Mouse (Mus musculus) ES-E14 (cell line): Measurements from ENCODE around the gene Ccdc36. TPM values are rescaled to one million over a fixed set of nuclear protein-coding genes. Genes with fewer than 3 reads are reported as not detected.

Experiments used
- DNase-seq: peaks from one replicate; pipeline ENCODE4 v3.0.0-alpha.2; 2013; ENCODE audit warnings: low read depth, low spot score
- H3K27ac ChIP-seq: 2 replicates; pipeline ENCODE4 v1.5.1; 2012; ENCODE audit warnings: low read depth, mild to moderate bottlenecking, low read length, moderate library complexity, mixed read lengths; ENCODE audit not compliant: poor library complexity, insufficient read depth, severe bottlenecking
- H3K36me3 ChIP-seq: 2 replicates; pipeline ENCODE4 v1.6.1; 2012; ENCODE audit warnings: mild to moderate bottlenecking, low read length, moderate library complexity, mixed read lengths; ENCODE audit not compliant: control insufficient read depth, poor library complexity, insufficient read depth, severe bottlenecking
- H3K4me1 ChIP-seq, 2 experiments: fragments of 150-350 bp in 1 of 2; sonication (generic) in 1 of 2; 2 replicates each; pipeline ENCODE4 v1.6.1; 2012; ENCODE audit warnings: low read length in 2 of 2, mild to moderate bottlenecking in 1 of 2, mixed read lengths in 1 of 2; ENCODE audit not compliant: control insufficient read depth in 2 of 2, insufficient read depth in 2 of 2, poor library complexity in 1 of 2
- H3K4me3 ChIP-seq, 2 experiments: fragments of 150-350 bp in 1 of 2; sonication (generic) in 1 of 2; 2 replicates each; pipeline ENCODE4 v1.5.1; 2012; ENCODE audit warnings: low read length in 2 of 2, low read depth in 1 of 2, mild to moderate bottlenecking in 1 of 2, mixed read lengths in 1 of 2; ENCODE audit not compliant: insufficient read depth in 1 of 2, poor library complexity in 1 of 2, severe bottlenecking in 1 of 2
- H3K9ac ChIP-seq: 2 replicates; pipeline ENCODE4 v1.6.1; 2012; ENCODE audit warnings: low read depth, mild to moderate bottlenecking, low read length, mixed read lengths; ENCODE audit not compliant: poor library complexity, insufficient read depth, severe bottlenecking
- H3K9me3 ChIP-seq: fragments of 150-350 bp; sonication (generic); 2 replicates; pipeline ENCODE4 v1.6.1; 2012; ENCODE audit warnings: low read depth, mild to moderate bottlenecking, low read length; ENCODE audit not compliant: control insufficient read depth, insufficient read depth
- CHD2 ChIP-seq: IDR thresholded peaks from 2 replicates; pipeline ENCODE4 v1.6.1; 2014; ENCODE audit warnings: mild to moderate bottlenecking, low read depth, low read length, inconsistent platforms
- HCFC1 ChIP-seq: IDR thresholded peaks from 2 replicates; pipeline ENCODE4 v1.6.1; 2012; ENCODE audit warnings: low read length, inconsistent platforms, borderline replicate concordance; ENCODE audit not compliant: insufficient read depth
- MAFK ChIP-seq: IDR thresholded peaks from 2 replicates; pipeline ENCODE4 v1.6.1; 2014; ENCODE audit warnings: mild to moderate bottlenecking, low read depth, low read length, inconsistent platforms; ENCODE audit not compliant: insufficient read depth
- ZC3H11A ChIP-seq: IDR thresholded peaks from 2 replicates; pipeline ENCODE4 v1.6.1; 2012; ENCODE audit warnings: low read depth, mild to moderate bottlenecking, inconsistent platforms, low read length, borderline replicate concordance
- ZNF384 ChIP-seq: IDR thresholded peaks from 2 replicates; pipeline ENCODE4 v1.6.1; 2012; ENCODE audit warnings: low read depth, low read length, inconsistent platforms
- in situ Hi-C, 2 experiments: fragments of 600-800 bp; cut with MboI; formaldehyde crosslinking; loops; one replicate each; pipeline ENCODE4 v1.15.1; 2025; ENCODE audit warnings: low sequenced_read_pairs in 2 of 2, inconsistent platforms in 1 of 2; ENCODE audit not compliant: unreplicated experiment in 2 of 2
- total RNA-seq: library from RNA; depleted of rRNA; stranded (reverse); fragments of 300-350 nt; gene quantifications from 2 replicates; pipeline ENCODE4 v1.2.3, GENCODE M21; 2012

Ccdc36 gene
- total RNA-seq, 1 experiment: 1.7 TPM

GRCm38 (mm10) chr9:108412221-108412620 is 16.1 kb downstream of the Ccdc36 start:
- Histone ChIP-seq H3K36me3 (no peaks in the 10 kb centered on the region), H3K9ac (no peak overlapping the region), H3K27ac (no peak overlapping the region), H3K4me1 (peaks cover 0 to 3% of the 10 kb centered on the region in 2 experiments; a peak in 1 of 4 replicates), H3K9me3 (no peaks in the 10 kb centered on the region), H3K4me3 (no peak overlapping the region)
- in situ Hi-C loops: no loop called here
- no peak for DNase-seq
- no peak for TF ChIP-seq CHD2
- TF ChIP-seq ZNF384: no peak
- no peak for TF ChIP-seq MAFK
- 0 out of 2 replicates have a peak, but pooled peaks have one; percentile 16 for TF ChIP-seq ZC3H11A
- no peak for TF ChIP-seq HCFC1

- in situ Hi-C loops: no loop called here
Observed at GRCm38 (mm10) chr9:108411381-108411942, 16.8 kb downstream of the Ccdc36 start.

GRCm38 (mm10) chr9:108409535-108409934 is 18.7 kb downstream of the Ccdc36 start:
- Histone ChIP-seq H3K9me3 (no peaks in the 10 kb centered on the region), H3K27ac (no peak overlapping the region), H3K9ac (no peak overlapping the region), H3K4me1 (peaks cover 0 to 3% of the 10 kb centered on the region in 2 experiments; a peak in 1 of 4 replicates), H3K4me3 (no peak overlapping the region), H3K36me3 (no peaks in the 10 kb centered on the region)
- TF ChIP-seq CHD2: no peak
- no peak for TF ChIP-seq ZC3H11A
- no peak for TF ChIP-seq HCFC1
- TF ChIP-seq MAFK: no peak
- TF ChIP-seq ZNF384: no peak
- in situ Hi-C loops: no loop called here
- no peak for DNase-seq

More at GRCm38 (mm10) chr9:108411381-108411942, 16.8 kb downstream of the Ccdc36 start:
- no peaks in the 10 kb centered on the region for H3K36me3 ChIP-seq
- H3K4me1 ChIP-seq: peaks cover 0 to 3% of the 10 kb centered on the region in 2 experiments; a peak in 1 of 4 replicates
- no peak for TF ChIP-seq CHD2
- TF ChIP-seq HCFC1: no peak
- no peak for TF ChIP-seq ZC3H11A
- TF ChIP-seq MAFK: no peak
- TF ChIP-seq ZNF384: no peak
- no peaks in the 10 kb centered on the region for H3K9me3 ChIP-seq
- H3K4me3 ChIP-seq: no peak overlapping the region
- H3K27ac ChIP-seq: no peak overlapping the region
- H3K9ac ChIP-seq: no peak overlapping the region; the same call in 1 of the 2 replicates
- no peak for DNase-seq

- in situ Hi-C loops: no loop called here
- no peaks in the 10 kb centered on the region for H3K36me3 ChIP-seq
- no peak overlapping the region for H3K27ac ChIP-seq
- no peak for TF ChIP-seq HCFC1
- TF ChIP-seq CHD2: no peak
- no peak for TF ChIP-seq ZC3H11A
- TF ChIP-seq ZNF384: no peak
- no peak for TF ChIP-seq MAFK
- no peak overlapping the region for H3K9ac ChIP-seq
- no peaks in the 10 kb centered on the region for H3K9me3 ChIP-seq
- no peak for DNase-seq
- H3K4me1 ChIP-seq: no peaks in the 10 kb centered on the region
- no peak overlapping the region for H3K4me3 ChIP-seq
Observed at GRCm38 (mm10) chr9:108404451-108404850, 23.8 kb downstream of the Ccdc36 start.

GRCm38 (mm10) chr9:108403081-108403480 is 25.2 kb downstream of the Ccdc36 start:
- no peak for TF ChIP-seq MAFK
- in situ Hi-C loops: no loop called here
- H3K36me3 ChIP-seq: no peaks in the 10 kb centered on the region
- H3K27ac ChIP-seq: no peak overlapping the region
- no peak overlapping the region for H3K9ac ChIP-seq
- H3K9me3 ChIP-seq: no peaks in the 10 kb centered on the region
- no peak overlapping the region for H3K4me3 ChIP-seq
- no peak for DNase-seq
- H3K4me1 ChIP-seq: no peaks in the 10 kb centered on the region
